Mouse (Mus musculus): ENCODE measurements at regions not wholly inside any gene's neighbourhood (a gene's known extent, or its start where the extent isn't known, plus 50 kb on each side); places are given as distances from the start of the nearest gene placed in this dataset.

DNA sequence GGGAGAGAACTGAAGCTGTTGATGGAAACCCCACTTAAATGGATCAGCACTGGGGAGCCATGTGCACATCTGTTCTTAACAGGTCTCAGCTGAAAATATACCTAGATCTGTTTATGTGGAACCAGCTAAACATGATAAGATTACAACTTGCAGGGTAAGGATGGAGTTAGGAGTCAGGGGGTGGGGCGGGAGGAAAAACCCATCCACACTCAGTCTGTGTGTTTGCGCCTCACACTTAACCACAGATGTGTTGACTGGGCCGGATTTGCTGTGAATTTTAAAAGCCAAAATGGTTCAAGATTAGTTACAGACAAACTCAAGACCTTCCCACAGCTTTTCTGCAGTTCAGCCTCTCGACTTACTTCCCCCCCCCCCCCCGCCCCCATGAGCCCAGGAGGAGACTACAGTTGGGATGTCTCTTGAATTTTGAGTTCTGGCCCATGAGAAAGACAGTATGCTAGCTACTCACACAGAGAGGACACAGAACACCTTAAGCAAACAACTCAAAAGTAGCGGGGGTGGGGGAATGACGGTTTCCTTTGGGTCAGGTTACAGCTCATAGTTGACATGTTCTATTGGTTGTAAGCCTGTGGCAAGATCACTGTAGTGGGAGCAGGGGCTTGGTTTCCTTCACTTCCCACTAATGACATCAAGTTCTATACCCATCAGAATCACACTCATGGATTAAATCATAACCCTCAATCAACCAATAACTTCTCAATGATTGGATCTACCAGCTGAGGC lies 209.1 kb downstream of the Bcl2l11 start:
- DNase-seq (ENCODE audit: low spot score) = no peak

DNA sequence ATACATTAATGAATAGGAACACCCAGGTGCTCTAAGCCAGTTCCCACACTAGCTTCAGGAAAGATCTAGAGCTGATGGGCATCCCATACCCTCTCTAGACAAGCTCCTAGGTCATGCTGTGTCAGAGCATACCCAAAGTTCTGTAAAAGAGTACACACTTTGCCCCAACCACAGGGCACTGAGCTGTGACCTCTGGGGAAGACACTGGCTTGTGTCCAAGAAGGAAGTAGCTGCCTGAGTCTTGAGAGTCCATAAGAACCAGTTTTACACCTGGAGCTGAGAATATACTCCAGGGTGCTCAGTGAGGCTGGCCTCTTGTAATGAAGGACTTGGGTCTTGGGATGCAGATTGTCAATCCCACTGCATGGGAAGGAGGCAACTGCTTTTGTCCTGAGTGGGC lies 211.4 kb downstream of the Bcl2l11 start:
- no peak for DNase-seq (ENCODE audit: low spot score)

DNA sequence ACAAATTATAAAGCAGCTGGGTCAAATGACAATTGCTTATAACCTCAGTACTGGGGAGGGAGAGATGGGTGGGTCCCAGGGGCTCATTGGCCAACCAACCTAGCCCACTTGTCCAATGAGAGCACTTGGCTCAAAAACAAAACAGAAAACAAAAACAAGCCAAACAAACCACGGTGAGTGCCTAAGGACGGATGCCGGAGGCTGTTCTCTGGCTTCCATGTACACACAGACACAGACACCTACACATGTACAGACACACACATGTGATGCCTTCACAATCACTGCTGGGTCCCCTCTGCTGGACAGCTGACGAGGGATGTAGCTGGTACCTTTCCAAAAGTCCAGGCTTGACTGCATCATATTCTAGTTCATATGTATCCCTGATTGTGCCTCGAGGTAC lies 212.0 kb downstream of the Bcl2l11 start:
- DNase-seq (ENCODE audit: low spot score) = no peak

DNA sequence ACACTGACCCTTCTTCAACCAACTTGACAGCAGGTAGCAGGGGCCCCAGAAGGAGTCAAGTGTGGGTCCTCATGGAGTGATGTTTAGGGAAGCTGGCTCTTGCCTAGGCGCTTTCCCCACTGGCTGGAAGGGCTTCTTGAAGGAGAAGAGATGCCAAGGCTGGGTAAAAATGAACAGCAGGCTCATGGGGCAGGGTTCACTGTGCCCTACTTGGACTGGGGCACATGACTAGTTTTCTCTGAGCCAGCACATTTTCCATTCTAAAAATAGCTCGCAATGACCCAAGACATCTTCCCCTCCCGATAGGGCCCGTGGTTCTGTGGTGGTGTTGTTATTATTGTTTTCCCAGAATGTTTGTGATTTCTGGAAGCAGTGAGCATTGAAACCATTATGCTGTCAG lies 212.6 kb downstream of the Bcl2l11 start:
- DNase-seq (ENCODE audit: low spot score) = no peak

DNA sequence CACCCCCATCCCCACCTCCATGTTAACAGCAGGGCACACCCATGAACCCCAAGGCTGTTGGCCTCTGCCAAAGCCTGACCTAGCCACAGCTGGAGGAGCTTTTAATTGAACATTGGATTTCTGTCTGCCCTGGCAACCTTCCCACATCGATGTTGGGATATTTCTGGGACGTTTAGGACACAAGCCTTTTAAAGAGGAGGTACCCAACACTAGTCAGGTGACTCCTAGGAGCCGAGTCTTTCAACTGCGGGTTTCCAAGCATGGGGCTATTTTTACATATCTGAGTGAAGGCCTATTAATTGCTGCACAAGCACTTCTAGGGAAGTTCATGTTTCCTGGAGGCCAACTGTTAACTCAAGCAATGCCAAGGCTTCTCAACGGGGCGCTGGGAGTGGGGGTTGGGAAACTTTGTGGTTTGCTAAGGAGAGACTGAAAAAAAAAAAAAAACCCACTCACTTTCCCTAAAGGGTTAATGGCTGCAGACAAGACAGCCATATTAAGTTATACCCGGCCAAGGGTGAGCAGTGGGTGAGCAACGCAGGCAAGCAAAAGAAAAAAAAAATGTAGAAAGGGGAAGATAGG lies 213.3 kb downstream of the Bcl2l11 start:
- DNase-seq (ENCODE audit: low spot score) = no peak

DNA sequence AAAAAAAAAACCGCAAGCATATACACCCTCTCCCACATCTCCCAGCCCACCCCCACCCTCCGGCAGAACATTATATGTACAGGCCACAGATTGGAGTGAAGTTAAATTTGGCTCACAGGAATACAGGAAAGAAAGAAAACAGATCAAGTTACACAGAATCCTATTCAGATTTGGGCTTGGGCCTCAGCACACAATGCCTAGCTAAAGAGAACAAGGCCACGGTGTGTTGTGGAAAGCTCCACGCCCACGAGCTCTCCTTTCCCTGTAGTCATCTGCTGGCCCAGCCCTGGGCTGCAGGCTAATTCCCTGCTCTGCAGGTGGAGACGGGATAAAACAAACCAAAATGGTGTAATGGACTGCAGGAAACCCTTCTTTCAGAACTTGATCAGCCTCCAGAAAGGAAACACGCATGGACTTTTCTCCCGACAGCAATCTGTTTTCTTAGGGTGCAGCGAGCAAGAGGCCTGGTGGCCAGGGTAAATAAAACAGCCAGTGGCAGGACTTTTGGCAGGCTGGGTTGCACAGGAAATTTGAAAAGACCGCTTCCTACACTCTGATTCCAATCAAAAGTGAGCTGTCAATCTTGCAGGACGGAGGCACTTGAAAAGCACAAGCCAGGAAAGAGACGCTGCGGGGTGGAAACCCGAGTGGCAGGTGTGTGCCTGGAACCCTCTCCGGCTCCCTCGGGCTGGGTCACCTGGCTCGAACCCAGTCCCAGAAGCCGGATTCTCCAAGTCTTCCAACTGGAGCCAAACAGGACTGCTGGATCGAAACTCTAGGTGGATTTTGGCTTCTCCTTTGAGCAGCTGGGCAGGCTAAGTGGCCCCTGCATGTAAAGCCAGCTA lies 214.0 kb downstream of the Bcl2l11 start:
- DNase-seq (ENCODE audit: low spot score) = no peak

DNA sequence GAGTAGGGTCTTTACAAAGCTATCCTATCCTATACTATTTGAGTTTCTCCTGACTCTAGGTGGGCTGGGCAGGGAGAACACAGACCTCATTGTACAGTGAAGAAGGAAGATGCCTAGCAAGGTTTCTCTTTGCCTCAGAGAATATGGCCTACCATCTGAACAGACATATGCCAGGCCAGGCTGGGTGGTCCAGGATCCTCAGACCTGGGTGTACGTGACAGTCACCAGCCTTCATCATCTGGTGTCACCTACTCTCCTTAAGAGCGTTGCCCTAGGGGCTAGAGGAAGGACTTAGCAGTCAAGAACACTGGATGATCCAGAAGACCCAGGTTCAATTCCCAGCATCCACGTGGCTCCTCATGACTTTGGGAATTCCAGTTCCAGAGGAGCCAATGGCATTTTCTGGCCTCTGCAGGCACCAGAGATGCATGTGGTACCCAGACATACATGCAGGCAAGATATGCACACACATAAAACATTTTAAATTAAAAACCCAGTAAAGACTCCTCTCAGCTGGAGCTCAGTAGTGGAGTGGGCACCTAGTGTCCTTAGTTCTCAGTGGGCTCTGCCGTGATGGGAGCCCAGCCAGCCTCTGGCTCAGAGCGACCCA lies 214.9 kb downstream of the Bcl2l11 start:
- DNase-seq (ENCODE audit: low spot score) = no peak

DNA sequence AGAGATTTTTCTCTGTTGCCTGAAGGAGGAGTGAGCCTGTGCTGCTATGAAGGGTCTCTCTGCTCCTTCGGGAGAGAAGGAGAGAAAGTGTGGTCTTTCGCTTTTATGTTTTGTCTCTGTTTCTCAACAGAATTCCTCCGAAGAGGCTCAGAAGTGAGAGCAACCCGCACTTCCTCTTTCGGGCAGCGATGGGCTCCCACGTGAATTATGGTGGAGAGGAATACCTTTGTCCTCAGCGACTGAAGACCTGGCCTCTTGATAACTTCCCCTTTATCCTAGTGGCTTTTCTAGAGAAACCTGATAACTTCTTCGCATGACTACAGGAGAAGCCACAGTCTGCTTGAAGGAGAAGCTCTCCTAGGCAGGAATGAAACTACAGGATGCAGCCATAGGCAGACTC lies 216.4 kb downstream of the Bcl2l11 start:
- no peak for DNase-seq (ENCODE audit: low spot score)

DNA sequence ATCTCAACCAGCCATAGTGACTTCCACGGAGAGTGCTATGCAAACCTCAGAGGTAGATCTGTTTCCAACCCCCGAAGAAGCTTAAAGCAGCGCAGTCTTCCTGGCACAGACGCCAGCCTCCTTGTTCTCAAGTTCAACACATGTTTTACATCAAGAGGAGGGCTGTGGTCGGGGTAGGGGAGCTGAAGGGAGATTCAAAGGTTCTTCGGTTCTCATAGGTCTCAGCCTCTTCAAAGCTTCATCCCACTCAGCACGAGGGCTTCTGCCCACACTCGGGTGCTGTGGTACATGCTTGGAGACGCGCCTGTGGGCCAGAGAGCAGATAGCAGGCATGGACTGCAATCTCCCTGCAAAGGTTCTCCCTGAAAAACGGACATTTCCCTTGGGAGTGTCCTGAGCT lies 219.7 kb downstream of the Bcl2l11 start:
- DNase-seq (ENCODE audit: low spot score) = peak; percentile 54

DNA sequence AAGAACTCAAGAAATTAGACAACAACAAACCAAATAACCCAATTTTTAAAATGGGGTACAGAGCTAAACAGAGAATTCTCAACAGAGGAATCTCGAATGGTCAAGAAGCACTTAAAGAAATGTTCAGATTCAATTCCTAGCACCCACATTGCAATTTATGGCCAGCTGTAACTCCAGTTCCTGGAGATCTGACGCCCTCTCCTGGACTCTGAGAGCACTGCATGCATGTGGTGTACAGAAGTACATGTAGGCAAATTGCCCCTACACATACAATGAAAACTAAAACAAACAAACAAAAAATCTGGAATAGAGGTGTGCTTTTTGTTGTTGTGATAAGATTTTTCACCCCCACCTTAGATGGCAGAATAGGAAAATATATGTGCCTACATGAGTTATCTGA lies 222.7 kb downstream of the Bcl2l11 start:
- no peak for DNase-seq (ENCODE audit: low spot score)

DNA sequence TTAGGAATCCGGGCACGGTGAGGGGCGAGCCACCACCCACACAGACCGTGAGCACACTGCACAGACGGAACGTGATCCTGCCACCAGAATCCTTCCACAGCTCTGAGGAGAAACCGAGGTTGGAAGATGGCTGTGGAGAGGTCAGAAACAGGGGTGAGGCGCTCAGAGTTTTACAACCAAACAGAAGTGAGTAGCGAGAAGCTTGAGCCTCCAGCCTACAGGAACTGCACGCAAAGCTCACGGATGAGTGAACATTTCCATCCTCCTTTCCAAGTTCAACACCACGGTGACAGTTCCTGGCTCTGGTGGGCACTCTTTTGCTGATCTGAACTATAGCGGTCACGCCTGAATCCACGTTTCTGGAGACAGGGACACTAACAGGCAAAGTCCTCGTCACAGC lies 225.6 kb downstream of the Bcl2l11 start:
- no peak for DNase-seq (ENCODE audit: low spot score)

DNA sequence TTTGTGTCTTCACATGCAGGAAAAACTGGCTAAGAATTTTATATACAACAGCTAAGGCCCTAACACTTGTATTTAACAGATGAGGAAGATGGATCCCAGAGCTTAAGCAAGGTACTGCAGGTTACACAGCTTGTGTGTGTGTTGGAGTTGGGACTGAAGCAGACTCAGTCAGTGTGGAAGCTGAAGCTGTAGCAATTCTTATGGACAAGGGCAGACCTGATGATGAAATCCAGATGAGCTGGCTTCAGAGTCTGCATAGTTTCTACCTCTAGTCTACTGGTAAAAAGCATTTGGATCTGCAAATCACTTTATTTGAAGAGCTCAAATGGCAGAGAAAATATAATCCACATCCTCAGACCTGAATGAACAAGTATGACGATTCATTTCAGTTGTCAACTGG lies 226.7 kb downstream of the Bcl2l11 start:
- DNase-seq (ENCODE audit: low spot score) = no peak

DNA sequence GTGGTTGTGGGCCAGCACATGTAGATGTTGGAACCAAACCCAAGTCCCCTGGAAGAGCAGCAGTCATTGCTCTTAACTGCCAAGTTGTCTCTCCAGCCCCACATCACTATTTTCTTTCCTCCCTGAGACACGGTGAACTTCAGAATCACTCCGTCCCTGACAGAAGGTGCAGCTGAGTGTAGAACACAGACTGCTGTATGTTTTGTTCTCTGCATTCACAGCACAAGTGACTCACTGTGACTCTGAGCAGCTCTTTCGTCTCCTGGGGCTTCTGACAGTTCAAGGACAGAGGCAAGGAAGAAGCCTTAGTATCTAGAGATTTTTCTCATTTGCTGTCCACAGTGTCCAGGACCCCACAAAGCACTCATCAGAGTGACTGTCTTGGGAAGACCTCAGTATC lies 227.6 kb downstream of the Bcl2l11 start:
- DNase-seq (ENCODE audit: low spot score) = no peak

DNA sequence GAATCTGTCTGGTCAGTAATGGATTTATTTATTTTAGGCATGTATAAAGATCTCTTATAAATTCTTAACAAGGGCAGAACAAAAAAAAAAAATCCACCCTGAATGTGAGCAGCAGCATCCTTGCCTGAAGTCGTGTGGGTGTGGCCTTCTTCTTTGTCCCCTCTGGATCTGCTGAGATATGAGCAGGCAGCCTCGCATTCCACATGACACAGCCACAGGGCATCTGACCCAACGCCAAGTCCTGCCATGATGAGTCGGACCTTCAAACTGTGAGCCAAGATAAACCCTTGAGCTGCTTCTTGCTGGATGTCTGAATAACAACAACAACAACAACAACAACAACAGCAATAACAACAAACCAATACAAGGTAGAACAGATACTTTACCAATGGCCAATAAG lies 230.5 kb downstream of the Bcl2l11 start:
- DNase-seq (ENCODE audit: low spot score) = no peak

DNA sequence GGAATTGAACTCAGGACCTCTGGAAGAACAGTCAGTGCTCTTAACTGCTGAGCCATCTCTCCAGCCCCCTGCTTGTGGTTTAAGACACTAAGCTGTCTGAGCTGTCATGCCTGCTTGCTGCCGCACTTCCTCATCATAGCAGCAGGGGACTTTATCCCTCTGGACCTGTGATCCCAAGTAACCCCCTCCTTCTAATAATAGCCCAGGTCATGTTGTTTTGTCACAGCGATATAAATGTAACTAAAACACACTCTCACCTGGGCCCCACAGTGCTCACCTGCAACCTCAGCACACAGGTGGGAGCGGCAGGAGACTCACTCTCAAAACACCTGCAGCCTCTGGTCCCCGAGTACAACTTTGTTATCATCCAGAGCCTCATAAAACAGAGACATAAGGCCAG lies 231.9 kb upstream of the Spdye4c start:
- DNase-seq (ENCODE audit: low spot score) = no peak

DNA sequence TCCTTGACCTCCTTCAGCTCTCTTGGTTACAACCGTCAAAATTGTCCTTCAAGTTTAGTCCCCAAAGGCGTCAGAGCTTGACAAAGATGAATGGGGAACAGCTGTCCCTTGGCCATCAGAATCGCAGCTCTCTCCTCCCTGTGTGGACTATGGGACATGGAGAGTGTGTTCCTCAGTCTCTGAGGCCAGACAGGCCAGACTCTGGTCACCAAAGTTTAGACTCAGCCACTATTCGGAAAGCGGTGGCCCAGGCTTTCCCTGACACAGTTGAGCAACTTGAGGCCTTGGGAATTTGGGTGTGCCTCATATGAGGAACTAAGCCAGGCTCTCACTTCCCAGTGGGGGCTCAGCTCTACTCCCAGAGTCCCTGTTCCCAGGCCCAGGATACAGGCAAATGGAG lies 230.5 kb upstream of the Spdye4c start:
- no peak for DNase-seq (ENCODE audit: low spot score)

DNA sequence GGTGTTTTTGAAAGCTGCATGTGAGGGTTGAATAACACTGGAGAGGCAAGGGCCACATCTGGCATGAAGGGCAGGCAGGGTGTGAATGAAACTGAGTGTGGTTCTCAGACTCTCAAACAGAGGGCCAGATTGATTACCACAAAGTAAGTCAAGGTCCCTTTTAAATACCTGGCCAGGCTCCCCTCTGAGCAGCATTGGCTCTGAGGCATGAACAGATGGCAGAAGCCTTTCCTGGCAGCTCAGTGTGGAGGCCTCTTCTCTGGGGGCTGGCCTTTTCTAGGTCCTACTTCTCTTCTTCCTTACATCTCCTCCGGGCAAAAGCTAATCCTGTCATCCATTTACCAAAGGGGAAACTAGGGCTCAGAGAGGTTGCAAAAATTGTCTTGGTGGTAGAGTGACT lies 229.6 kb upstream of the Spdye4c start:
- DNase-seq (ENCODE audit: low spot score) = no peak

DNA sequence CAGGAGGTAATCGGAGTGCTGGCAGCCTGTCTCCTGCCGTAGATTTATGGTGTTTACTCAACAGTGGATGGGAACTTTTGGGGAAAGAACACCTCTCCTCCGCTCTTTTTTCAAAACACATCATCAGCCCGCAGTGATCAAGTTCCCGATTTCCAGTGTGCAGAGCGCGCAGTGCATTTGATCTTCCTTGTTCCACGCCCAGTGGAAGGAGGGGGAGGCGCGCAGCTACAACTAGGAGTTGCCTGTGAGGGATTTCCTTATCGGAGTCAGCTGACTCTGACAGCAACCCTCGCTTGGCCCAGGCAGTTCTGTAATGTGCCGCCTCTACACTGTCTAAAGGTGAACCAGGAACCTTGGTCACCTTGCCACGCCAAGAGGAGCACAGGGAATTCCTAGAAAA lies 226.8 kb upstream of the Spdye4c start:
- DNase-seq (ENCODE audit: low spot score) = no peak

DNA sequence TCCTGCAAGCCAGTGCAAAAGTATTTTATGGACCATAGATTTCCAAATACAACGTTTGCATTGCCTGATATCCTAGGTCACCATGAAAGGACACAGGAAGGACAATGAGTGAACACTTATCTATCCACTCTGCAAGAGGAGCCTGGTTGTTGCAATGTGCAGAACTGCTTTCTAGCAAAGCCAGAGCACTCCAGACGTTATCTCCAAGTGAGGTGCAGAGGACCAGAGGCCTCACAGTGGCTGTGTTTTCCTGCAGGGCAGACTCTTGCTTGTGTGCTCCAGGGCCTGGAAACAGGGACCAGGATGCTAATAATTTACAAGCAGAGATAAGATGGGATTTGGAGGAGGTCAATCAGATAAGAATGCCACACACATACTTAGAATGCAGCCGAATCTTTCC lies 226.0 kb upstream of the Spdye4c start:
- DNase-seq (ENCODE audit: low spot score) = no peak

DNA sequence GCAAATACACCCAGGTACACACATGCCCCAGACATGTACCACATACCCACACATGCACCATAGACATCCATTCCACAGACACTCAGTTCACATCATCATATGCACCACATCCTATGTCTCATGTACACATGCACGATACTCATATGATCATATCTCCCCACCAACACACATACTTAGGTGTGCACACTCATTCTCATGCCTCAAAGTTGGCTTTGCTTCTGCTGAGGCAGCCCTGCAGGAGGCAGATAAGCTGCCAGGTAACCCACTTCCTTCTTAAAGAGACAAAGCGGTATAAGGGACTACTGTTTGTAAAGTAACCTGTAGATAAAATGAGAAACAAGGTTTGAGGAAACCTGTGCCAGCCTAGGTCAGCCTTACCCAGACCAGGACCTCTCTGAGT lies 225.2 kb upstream of the Spdye4c start:
- no peak for DNase-seq (ENCODE audit: low spot score)

DNA sequence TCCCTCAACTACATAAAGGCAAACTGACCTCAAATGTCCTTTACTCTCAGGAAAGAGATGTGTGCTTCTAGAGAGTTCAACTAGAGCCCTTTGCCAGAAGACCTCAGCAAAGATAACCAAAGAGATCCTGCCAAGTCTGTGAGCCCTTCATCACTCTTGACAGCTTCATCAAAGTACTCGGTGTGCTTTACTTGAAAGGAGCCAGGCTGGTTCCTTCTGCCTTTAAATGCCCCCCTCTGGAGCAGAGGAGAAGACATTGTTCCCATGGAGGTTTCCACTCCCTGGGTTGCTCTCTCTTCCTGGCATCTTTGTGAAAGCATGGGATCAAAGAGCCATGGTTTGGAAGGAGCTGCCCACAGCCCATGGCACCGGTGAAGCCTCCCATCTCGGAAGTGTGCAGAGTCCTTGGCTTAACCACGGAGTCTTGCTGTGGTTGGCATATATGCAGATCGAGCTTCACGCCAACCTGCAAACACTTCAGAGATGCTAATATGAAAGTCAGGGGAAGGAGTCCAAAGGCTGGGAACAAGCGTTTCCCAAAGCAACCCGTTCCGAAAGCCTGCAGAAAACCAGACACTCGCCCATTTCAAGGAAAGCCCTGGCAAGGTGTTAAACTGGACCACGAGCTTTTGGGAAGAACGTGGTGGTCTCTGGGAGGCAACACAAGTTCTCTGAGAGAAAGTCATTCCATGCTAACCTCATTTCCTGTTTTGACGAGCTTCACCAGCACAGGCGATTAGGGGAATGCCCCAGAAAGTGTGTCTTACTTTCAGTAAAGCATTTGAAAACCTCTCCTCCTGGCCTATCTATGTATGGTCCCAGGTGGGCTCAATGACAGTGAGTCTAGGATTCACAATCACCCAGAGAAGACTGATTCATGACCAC lies 223.5 kb upstream of the Spdye4c start:
- DNase-seq (ENCODE audit: low spot score) = peak; percentile 53
